9 mouse cellular contexts compared by ENCODE assay signal in the genomic region with DNA sequence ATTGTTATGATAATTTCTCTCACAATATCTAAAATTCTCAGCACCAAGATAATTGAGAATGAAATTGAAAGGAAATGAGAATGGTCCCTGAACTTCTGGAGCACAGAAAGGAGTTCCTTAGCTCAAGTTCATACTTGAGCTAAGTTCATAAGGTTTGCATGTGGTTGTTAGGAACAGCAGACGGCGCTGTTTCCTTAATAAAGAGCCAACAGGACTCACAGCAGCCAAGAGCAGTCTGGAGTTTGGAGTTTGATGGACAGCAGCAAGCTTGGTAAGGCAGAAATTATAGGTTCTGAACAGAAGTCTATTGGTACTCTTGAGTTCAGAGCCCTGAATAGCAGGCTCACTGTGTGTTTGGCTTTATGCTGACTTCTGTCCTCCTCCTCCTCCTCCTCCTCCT. TPM values are rescaled to one million over a fixed set of nuclear protein-coding genes. Genes with fewer than 3 reads are reported as not detected.
A peak's percentile ranks its signal among the peaks of the same experiment; 100 is the strongest.
DNase-seq lines count a peak whose midpoint lies in the region; ATAC-seq lines count a peak whose summit lies in the region.
"Had no signal": no experiment of that assay in that cellular context is flagged by ENCODE, and none has a peak within 500 bp of the region (broad histone marks: within the 10 kb centered on the region; RNA-seq: fewer than 3 reads in every experiment).

No protein-coding gene starts in this region.

- H3K9ac ChIP-seq in liver, embryonic 12.5 days: no peak overlapping the region

- no peaks in the 10 kb centered on the region for H3K27me3 ChIP-seq in liver, embryonic 12.5 days (replicated peaks)

- H3K4me3 ChIP-seq in liver, embryonic 12.5 days: no peak overlapping the region

- ATAC-seq in liver, embryonic 12.5 days: no peak
- ATAC-seq in granulocyte monocyte progenitor cell, adult 5-6 weeks (replicated peaks; ENCODE audit: poor library complexity, severe bottlenecking): peak; percentile 67

- no peaks in the 10 kb centered on the region for H3K9me3 ChIP-seq in liver, embryonic 12.5 days (replicated peaks)

- no peak overlapping the region for H3K27ac ChIP-seq in liver, embryonic 12.5 days
- H3K27ac ChIP-seq: macrophage had no signal

- no peaks in the 10 kb centered on the region for H3K36me3 ChIP-seq in liver, embryonic 12.5 days

- 6% methylated on average over 2 of the region's 2 CpGs for WGBS in liver, embryonic 12.5 days (ENCODE audit: insufficient replicate concordance)

- H3K4me1 ChIP-seq in liver, embryonic 12.5 days: no peaks in the 10 kb centered on the region

- no peak overlapping the region for H3K4me2 ChIP-seq in liver, embryonic 12.5 days

- peak; percentile 8 for DNase-seq in adrenal gland, postnatal 25 days
- no peak for DNase-seq in adrenal gland, adult 8-10 months
- DNase-seq in liver: peak; percentile 23
- DNase-seq in c-Kit-positive CD71-negative TER-119-negative erythroid progenitor cells, embryonic 14.5 days (ENCODE audit: low read depth): peak; percentile 43
- DNase-seq in lung, postnatal 36 days: peak; percentile 46
- no peak for DNase-seq in B cell, adult 2 months

RNA-seq across cellular contexts. Expression of a gene that starts 24.8 kb away (rescaled TPM):
- total RNA-seq in adrenal gland, postnatal 25 days (2021): not detected in 2 replicates
- not detected for total RNA-seq in adrenal gland, adult 8-10 months (2022)
- polyA plus RNA-seq in liver, embryonic 12.5 days (2016; fragmentation: Nextera tagmentation; extraction: Ambion mirVana): not detected in 2 replicates
- total RNA-seq in granulocyte monocyte progenitor cell, adult 5-6 weeks (2014; fragmentation: Nextera tagmentation): not detected in 2 replicates
- not detected in 2 replicates for total RNA-seq in granulocyte monocyte progenitor cell, adult 5-6 weeks (2017)
- polyA plus RNA-seq: macrophage had no signal

Comparison
In these comparisons a context has a peak if more than half of its experiments do, and no peak if none do; other contexts are left out.
1. DNase-seq: peak in adrenal gland, postnatal 25 days (single experiment), liver (single experiment), c-Kit-positive CD71-negative TER-119-negative erythroid progenitor cells, embryonic 14.5 days (single experiment) and lung, postnatal 36 days (single experiment); none in adrenal gland, adult 8-10 months (single experiment) and B cell, adult 2 months (0 of 2).